Mouse (Mus musculus) liver, postnatal 0 days (tissue): ENCODE measurements at regions not wholly inside any gene's neighbourhood (a gene's known extent, or its start where the extent isn't known, plus 50 kb on each side); places are given as distances from the start of the nearest gene placed in this dataset.

ENCODE experiments used
- ATAC-seq: fragments of 200-750 bp; cut with Nextera tagmentation; 2 replicates; pipeline ENCODE4 v1.8.0; 2017; ENCODE audit warnings: mild to moderate bottlenecking, moderate library complexity
- DNase-seq: peaks from one replicate; pipeline ENCODE4 v3.0.0-alpha.2; 2016
- H3K27ac ChIP-seq: fragments of 300-500 bp; sonication (generic); 2 replicates; pipeline ENCODE4 v1.5.1; 2014; ENCODE audit warnings: antibody characterized with exemption, moderate library complexity, mild to moderate bottlenecking, low read depth
- H3K27me3 ChIP-seq: fragments of 300-500 bp; sonication (generic); 2 replicates; pipeline ENCODE4 v1.6.1; 2014; ENCODE audit warnings: low read length, control low read depth, mixed read lengths; ENCODE audit not compliant: insufficient read depth
- H3K36me3 ChIP-seq: fragments of 300-500 bp; sonication (generic); replicated peaks from 2 replicates; pipeline ENCODE4 v1.6.1; 2014; ENCODE audit warnings: mild to moderate bottlenecking, control low read depth, low read length, moderate library complexity, mixed read lengths; ENCODE audit not compliant: insufficient read depth
- H3K4me1 ChIP-seq: fragments of 300-500 bp; sonication (generic); 2 replicates; pipeline ENCODE4 v1.6.1; 2014; ENCODE audit warnings: antibody characterized with exemption, mild to moderate bottlenecking, control low read depth; ENCODE audit not compliant: insufficient read depth
- H3K4me2 ChIP-seq: fragments of 300-500 bp; sonication (generic); 2 replicates; pipeline ENCODE4 v1.6.1; 2014; ENCODE audit warnings: low read depth, mild to moderate bottlenecking, low read length, moderate library complexity, mixed read lengths
- H3K4me3 ChIP-seq: fragments of 300-500 bp; sonication (generic); 2 replicates; pipeline ENCODE4 v1.5.1; 2014; ENCODE audit warnings: low read depth, low read length
- H3K9ac ChIP-seq: fragments of 300-500 bp; sonication (generic); replicated peaks from 2 replicates; pipeline ENCODE4 v1.6.1; 2014; ENCODE audit warnings: mild to moderate bottlenecking, moderate library complexity
- H3K9me3 ChIP-seq: fragments of 300-500 bp; sonication (generic); 2 replicates; pipeline ENCODE4 v1.6.1; 2016; ENCODE audit warnings: mild to moderate bottlenecking, control low read depth, low read length, mixed read lengths
- CTCF ChIP-seq: sonication (generic); IDR thresholded peaks from 2 replicates; pipeline ENCODE4 v1.5.1; 2016; ENCODE audit warnings: antibody characterized with exemption, low read depth
- EP300 ChIP-seq: IDR thresholded peaks from 2 replicates; pipeline ENCODE4 v1.6.1; 2016; ENCODE audit warnings: antibody characterized with exemption, low read depth, mild to moderate bottlenecking
- WGBS: fragments of 180-500 bp; shearing (Covaris S2); extraction: QIAGEN DNeasy Blood & Tissue Kit; methylation state at CpG from one replicate; pipeline ENCODE4 v1.1.7; 2014; ENCODE audit not compliant: insufficient replicate concordance; 5-methylcytosine and 5-hydroxymethylcytosine counted together

DNA sequence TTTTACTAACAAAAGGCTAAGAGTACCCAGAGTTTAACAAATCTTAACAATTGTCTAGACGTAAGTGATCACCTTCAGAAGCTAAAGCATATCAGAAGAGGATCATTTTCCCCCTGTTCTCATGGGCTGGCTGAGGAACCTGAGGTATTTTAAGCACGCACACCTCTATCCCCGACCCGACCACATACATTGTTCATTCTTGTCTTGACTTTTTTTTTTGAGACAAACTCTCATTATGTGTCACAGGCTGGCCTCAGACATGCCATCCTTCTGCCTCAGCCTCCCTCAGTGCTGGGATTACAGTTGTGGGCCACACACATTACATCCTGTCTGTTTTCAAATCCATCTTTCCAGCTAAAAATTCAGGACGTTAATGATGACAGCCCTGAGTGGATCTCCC is 105.7 kb upstream of the Lmo4 start:
- DNase-seq (no peak), ATAC-seq (no peak)
- Histone ChIP-seq H3K9ac (no peak overlapping the region), H3K36me3 (no peaks in the 10 kb centered on the region), H3K27me3 (no peaks in the 10 kb centered on the region), H3K4me3 (no peak overlapping the region), H3K9me3 (no peaks in the 10 kb centered on the region), H3K4me1 (no peaks in the 10 kb centered on the region), H3K4me2 (no peak overlapping the region), H3K27ac (no peak overlapping the region)
- WGBS = 78% methylated on average over 5 of the region's 5 CpGs
- no peak for TF ChIP-seq CTCF
- no peak for TF ChIP-seq EP300

DNA sequence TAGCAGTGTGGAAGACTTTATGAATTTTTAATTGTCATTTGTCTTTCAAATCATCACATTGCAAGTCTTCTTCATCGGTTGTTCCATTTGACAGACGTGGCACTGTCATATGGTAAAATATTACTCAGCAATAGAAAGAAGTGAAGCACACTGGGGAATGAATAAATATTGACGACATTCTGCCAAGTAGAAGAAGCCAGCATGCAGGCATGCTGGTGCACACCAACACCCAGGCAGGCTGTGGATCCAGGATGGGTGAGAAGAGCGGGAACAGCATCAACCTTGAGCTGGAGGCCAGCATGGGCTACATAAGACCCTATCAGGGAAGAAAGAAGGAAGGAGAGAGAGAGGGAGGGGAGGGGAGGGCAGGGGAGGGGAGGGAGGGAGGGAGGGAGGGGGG is 103.6 kb upstream of the Lmo4 start:
- H3K36me3 ChIP-seq = no peaks in the 10 kb centered on the region
- DNase-seq = no peak
- H3K4me2 ChIP-seq = no peak overlapping the region
- no peaks in the 10 kb centered on the region for H3K4me1 ChIP-seq
- TF ChIP-seq EP300 = no peak
- TF ChIP-seq CTCF = no peak
- H3K4me3 ChIP-seq = no peak overlapping the region
- H3K9me3 ChIP-seq = no peaks in the 10 kb centered on the region
- no peak overlapping the region for H3K27ac ChIP-seq
- 78% methylated on average over 4 of the region's 4 CpGs for WGBS
- H3K9ac ChIP-seq = no peak overlapping the region
- no peak for ATAC-seq
- no peaks in the 10 kb centered on the region for H3K27me3 ChIP-seq

DNA sequence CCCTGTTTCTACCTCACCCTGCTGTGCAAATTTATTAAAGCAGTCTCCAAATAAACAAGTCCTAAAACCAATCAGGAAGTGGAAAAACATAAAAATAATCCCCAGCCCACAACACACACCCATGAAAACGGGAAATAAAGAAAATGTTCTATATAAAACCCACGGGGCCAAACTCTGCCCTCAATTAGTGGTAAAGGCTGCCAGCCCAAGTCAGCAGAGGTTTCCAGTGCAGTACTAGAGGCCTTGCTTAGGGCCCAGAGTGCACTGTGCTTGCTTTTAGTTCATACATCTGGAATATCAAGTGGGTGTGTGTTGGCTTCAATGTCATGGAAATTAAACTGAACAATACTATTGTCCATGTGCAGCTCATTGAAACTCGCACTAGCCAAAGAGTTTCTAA is 102.5 kb upstream of the Lmo4 start:
- Histone ChIP-seq H3K4me3 (no peak overlapping the region), H3K27ac (no peak overlapping the region), H3K36me3 (no peaks in the 10 kb centered on the region), H3K9me3 (no peaks in the 10 kb centered on the region), H3K27me3 (no peaks in the 10 kb centered on the region), H3K4me1 (no peaks in the 10 kb centered on the region), H3K9ac (no peak overlapping the region), H3K4me2 (no peak overlapping the region)
- TF ChIP-seq CTCF (no peak), EP300 (no peak)
- DNase-seq (no peak), ATAC-seq (no peak)
- 59% methylated on average over 3 of the region's 3 CpGs for WGBS

DNA sequence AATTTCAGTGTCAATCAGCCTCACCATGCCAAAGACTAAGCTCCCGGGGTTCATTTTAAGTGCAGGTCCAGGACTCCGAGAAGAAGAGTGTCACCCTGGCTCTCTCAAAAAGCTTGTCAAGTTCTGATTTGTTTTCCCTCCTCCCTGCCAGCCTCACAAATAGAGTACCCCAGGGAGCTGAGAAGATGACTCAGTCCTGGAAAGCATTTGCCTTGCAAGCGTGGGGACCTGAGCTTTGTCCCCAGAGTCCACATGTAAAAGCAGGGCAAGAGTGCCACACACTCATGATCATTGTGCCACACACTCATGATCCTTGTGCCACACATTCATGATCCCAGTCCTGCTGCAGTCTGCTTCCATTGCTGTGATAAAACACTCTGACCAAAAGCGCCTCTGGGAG is 100.4 kb upstream of the Lmo4 start:
- Histone ChIP-seq H3K4me1 (no peaks in the 10 kb centered on the region), H3K27me3 (no peaks in the 10 kb centered on the region), H3K36me3 (no peaks in the 10 kb centered on the region), H3K9ac (no peak overlapping the region), H3K4me3 (no peak overlapping the region), H3K4me2 (no peak overlapping the region), H3K27ac (no peak overlapping the region), H3K9me3 (no peaks in the 10 kb centered on the region)
- TF ChIP-seq EP300 (no peak), CTCF (no peak)
- WGBS = 73% methylated on average over 4 of the region's 4 CpGs
- ATAC-seq (no peak), DNase-seq (no peak)

DNA sequence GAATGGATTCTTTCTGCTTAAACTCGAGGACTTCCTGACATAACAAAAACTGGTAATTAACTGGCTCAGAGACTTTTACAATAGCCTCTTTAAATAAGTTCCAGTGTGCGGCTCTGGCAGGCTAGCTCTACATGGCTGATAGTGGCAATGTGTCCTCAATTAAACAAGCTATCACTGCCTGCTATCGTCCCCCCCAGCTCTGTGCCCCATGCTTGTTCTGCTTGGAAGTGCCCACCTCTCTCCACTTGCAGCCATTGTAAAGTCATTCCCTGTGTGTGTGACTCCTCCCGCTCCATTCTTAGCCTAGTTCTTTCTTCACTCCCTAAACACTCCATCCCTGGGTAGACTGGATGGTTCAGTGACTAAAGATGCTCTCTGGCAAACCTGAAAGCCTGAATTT is 99.9 kb upstream of the Lmo4 start:
- H3K36me3 ChIP-seq = no peaks in the 10 kb centered on the region
- ATAC-seq (no peak), DNase-seq (no peak)
- H3K4me2 ChIP-seq = no peak overlapping the region
- H3K27me3 ChIP-seq = no peaks in the 10 kb centered on the region
- TF ChIP-seq CTCF (no peak), EP300 (no peak)
- H3K9ac ChIP-seq = no peak overlapping the region
- no peak overlapping the region for H3K27ac ChIP-seq
- H3K4me3 ChIP-seq = no peak overlapping the region
- WGBS = 65% methylated on average over 4 of the region's 4 CpGs
- H3K9me3 ChIP-seq = no peaks in the 10 kb centered on the region
- H3K4me1 ChIP-seq = no peaks in the 10 kb centered on the region

DNA sequence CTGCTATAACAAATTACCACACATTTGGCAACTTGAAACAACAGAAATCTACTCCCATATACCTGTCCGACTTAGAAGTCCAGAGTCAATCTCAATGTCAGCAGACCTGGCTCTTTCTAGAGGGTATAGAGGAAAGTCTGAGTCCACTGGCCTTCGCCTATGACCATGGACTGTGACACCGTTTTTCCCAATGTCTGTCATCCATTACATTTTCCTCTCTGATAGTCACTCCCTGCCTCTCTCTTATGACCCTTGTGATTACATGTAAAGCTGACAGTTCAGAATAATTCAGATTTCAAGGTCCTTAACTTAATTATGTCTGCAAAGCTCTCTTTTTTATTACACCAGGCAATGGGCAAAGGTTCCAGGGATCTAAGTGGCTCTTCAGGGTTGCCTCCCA is 97.6 kb upstream of the Lmo4 start:
- no peak for TF ChIP-seq CTCF
- TF ChIP-seq EP300 = no peak
- Histone ChIP-seq H3K9ac (no peak overlapping the region), H3K27me3 (no peaks in the 10 kb centered on the region), H3K9me3 (no peaks in the 10 kb centered on the region), H3K4me3 (no peak overlapping the region), H3K36me3 (no peaks in the 10 kb centered on the region), H3K4me2 (no peak overlapping the region), H3K27ac (no peak overlapping the region), H3K4me1 (no peaks in the 10 kb centered on the region)
- no peak for DNase-seq
- 79% methylated on average over 3 of the region's 3 CpGs for WGBS
- ATAC-seq = no peak

GRCm38 (mm10) chr3:144301068-144301467 is 96.0 kb upstream of the Lmo4 start:
- ATAC-seq (no peak), DNase-seq (no peak)
- H3K36me3 ChIP-seq = no peaks in the 10 kb centered on the region
- H3K27ac ChIP-seq = no peak overlapping the region
- 60% methylated on average over 3 of the region's 3 CpGs for WGBS
- H3K4me1 ChIP-seq = no peaks in the 10 kb centered on the region
- H3K4me2 ChIP-seq = no peak overlapping the region
- H3K9me3 ChIP-seq = no peaks in the 10 kb centered on the region
- no peak overlapping the region for H3K4me3 ChIP-seq
- no peak overlapping the region for H3K9ac ChIP-seq
- no peak for TF ChIP-seq EP300
- TF ChIP-seq CTCF = no peak
- H3K27me3 ChIP-seq = no peaks in the 10 kb centered on the region
